Mouse (Mus musculus) spleen, adult 2 months (tissue): ENCODE measurements around the gene Abcb5. TPM values are rescaled to one million over a fixed set of nuclear protein-coding genes. Genes with fewer than 3 reads are reported as not detected.

Experiments
- DNase-seq, 2 experiments: peaks; one replicate each; pipeline versions ENCODE4 v3.0.0 to v3.0.0-alpha.2; 2012 to 2021; ENCODE audit warnings: low spot score in 2 of 2, low read depth in 1 of 2
- H3K27ac ChIP-seq: fragments of 200-500 bp; 2 replicates; pipeline ENCODE4 v1.5.1; 2012; ENCODE audit warnings: low read length, inconsistent platforms; ENCODE audit not compliant: insufficient read depth
- H3K27me3 ChIP-seq: fragments of 200-500 bp; 2 replicates; pipeline ENCODE4 v1.6.1; 2012; ENCODE audit warnings: mild to moderate bottlenecking, moderate library complexity, low read length, inconsistent platforms; ENCODE audit not compliant: control insufficient read depth, insufficient read depth
- H3K36me3 ChIP-seq: fragments of 200-500 bp; 2 replicates; pipeline ENCODE4 v1.6.1; 2012; ENCODE audit warnings: mild to moderate bottlenecking, low read length, inconsistent platforms; ENCODE audit not compliant: control insufficient read depth, insufficient read depth
- H3K4me1 ChIP-seq: fragments of 200-500 bp; 2 replicates; pipeline ENCODE4 v1.6.1; 2011; ENCODE audit warnings: inconsistent platforms; ENCODE audit not compliant: control insufficient read depth, insufficient read depth, insufficient read length
- H3K4me3 ChIP-seq: fragments of 200-500 bp; 2 replicates; pipeline ENCODE4 v1.5.1; 2011; ENCODE audit warnings: mild to moderate bottlenecking, inconsistent platforms; ENCODE audit not compliant: insufficient read depth, insufficient read length; ENCODE audit errors: extremely low read depth
- CTCF ChIP-seq: fragments of 200-500 bp; IDR thresholded peaks from 2 replicates; pipeline ENCODE4 v1.5.1; 2011; ENCODE audit warnings: mild to moderate bottlenecking, inconsistent platforms; ENCODE audit not compliant: insufficient read depth, insufficient read length, insufficient replicate concordance; ENCODE audit errors: extremely low read depth
- POLR2A ChIP-seq: fragments of 200-500 bp; IDR thresholded peaks from 2 replicates; pipeline ENCODE4 v1.6.1; 2011; ENCODE audit warnings: low read depth, low read length, inconsistent platforms
- WGBS: fragments of 180-500 bp; shearing (Covaris S2); methylation state at CpG from one replicate; pipeline ENCODE4 v1.1.7; 2018; 5-methylcytosine and 5-hydroxymethylcytosine counted together
- polyA plus RNA-seq: library from polyadenylated mRNA; depleted of rRNA; stranded (reverse); fragments of >200 nt; gene quantifications from 2 replicates; pipeline ENCODE4 v1.2.3, GENCODE M21; 2012; rRNA removed

The Abcb5 gene
- polyA plus RNA-seq, 1 experiment = not detected

GRCm38 (mm10) chr12:118839398-118839797, 126.8 kb downstream of the Abcb5 start:
- Histone ChIP-seq H3K4me1 (peaks cover 2% of the 10 kb centered on the region; the same call in 1 of the 2 replicates), H3K4me3 (no peak overlapping the region), H3K27me3 (peaks cover 24% of the 10 kb centered on the region), H3K36me3 (no peaks in the 10 kb centered on the region), H3K27ac (no peak overlapping the region)
- DNase-seq = no peak
- no peak for TF ChIP-seq POLR2A
- TF ChIP-seq CTCF = no peak
- 21% methylated on average over 5 of the region's 5 CpGs for WGBS

GRCm38 (mm10) chr12:118838260-118838659, 128.0 kb downstream of the Abcb5 start:
- 10% methylated on average over 2 of the region's 2 CpGs for WGBS

GRCm38 (mm10) chr12:118837361-118837760, 128.9 kb downstream of the Abcb5 start:
- H3K27ac ChIP-seq = no peak overlapping the region
- DNase-seq = no peak
- no peaks in the 10 kb centered on the region for H3K4me1 ChIP-seq
- H3K27me3 ChIP-seq = peaks cover 17% of the 10 kb centered on the region
- WGBS = 4% methylated on average over 11 of the region's 11 CpGs
- no peak for TF ChIP-seq POLR2A
- no peak for TF ChIP-seq CTCF
- H3K4me3 ChIP-seq = no peak overlapping the region
- no peaks in the 10 kb centered on the region for H3K36me3 ChIP-seq

More at GRCm38 (mm10) chr12:118838260-118838659, 128.0 kb downstream of the Abcb5 start:
- H3K4me1 ChIP-seq = peaks cover 2% of the 10 kb centered on the region; the same call in 1 of the 2 replicates
- no peak overlapping the region for H3K4me3 ChIP-seq
- TF ChIP-seq POLR2A (no peak), CTCF (no peak)
- peaks cover 24% of the 10 kb centered on the region for H3K27me3 ChIP-seq
- DNase-seq = no peak
- no peak overlapping the region for H3K27ac ChIP-seq
- H3K36me3 ChIP-seq = no peaks in the 10 kb centered on the region

- no peak overlapping the region for H3K27ac ChIP-seq
- H3K36me3 ChIP-seq = no peaks in the 10 kb centered on the region
- peak overlapping the region; percentile 18; the same call in 1 of the 2 replicates for H3K4me3 ChIP-seq
- TF ChIP-seq POLR2A (no peak), CTCF (no peak)
- 2% methylated on average over 70 of the region's 72 CpGs for WGBS
- H3K4me1 ChIP-seq = no peaks in the 10 kb centered on the region
- no peak for DNase-seq
- peaks cover 17% of the 10 kb centered on the region for H3K27me3 ChIP-seq
These were observed 129.5 kb downstream of the Abcb5 start for GRCm38 (mm10) chr12:118836411-118837341.

- TF ChIP-seq POLR2A (no peak), CTCF (no peak)
- no peak for DNase-seq
- no peak overlapping the region for H3K4me3 ChIP-seq
- H3K4me1 ChIP-seq = no peaks in the 10 kb centered on the region
- H3K36me3 ChIP-seq = no peaks in the 10 kb centered on the region
- H3K27me3 ChIP-seq = no peaks in the 10 kb centered on the region; the same call in 1 of the 2 replicates
- H3K27ac ChIP-seq = no peak overlapping the region
- WGBS = 79% methylated on average over 6 of the region's 6 CpGs
These were observed 136.3 kb downstream of the Abcb5 start for GRCm38 (mm10) chr12:118829881-118830280.

Other genes starting within 250 kb of the Abcb5 start
- not detected in 2 replicates for gene Sp8, start 120.1 kb downstream of the Abcb5 start, polyA plus RNA-seq